Mouse (Mus musculus): Measurements from ENCODE around the gene 1700125H20Rik. TPM values are rescaled to one million over a fixed set of nuclear protein-coding genes. Genes with fewer than 3 reads are reported as not detected.

Gene 1700125H20Rik
- polyA plus RNA-seq, 2 experiments: 0.16 to 0.77 TPM

GRCm38 (mm10) chr11:85182617-85183283, 12.5 kb downstream of the 1700125H20Rik start:
- Histone ChIP-seq H3K27me3 (ENCODE audit: control insufficient read depth, insufficient read depth, low read length) (no peaks in the 10 kb centered on the region), H3K36me3 (ENCODE audit: control insufficient read depth, insufficient read depth, low read length) (no peaks in the 10 kb centered on the region), H3K9me3 (ENCODE audit: control insufficient read depth, low read length) (no peaks in the 10 kb centered on the region), H3K9ac (ENCODE audit: low read depth, low read length, severe bottlenecking) (peak overlapping the region; percentile 51), H3K27ac (replicated peaks; ENCODE audit: low read depth, low read length) (no peak overlapping the region), H3K4me3 (replicated peaks; ENCODE audit: low read length) (peak overlapping the region; percentile 33), H3K4me2 (replicated peaks; ENCODE audit: low read depth, low read length, severe bottlenecking) (peak overlapping the region; percentile 62), H3K4me1 (ENCODE audit: control insufficient read depth, insufficient read depth, low read length) (no peaks in the 10 kb centered on the region)
- peak; percentile 84 for DNase-seq (ENCODE audit: low spot score)
- TF ChIP-seq POLR2A (IDR thresholded peaks at IDR 0.05; ENCODE audit: borderline replicate concordance, extremely low read depth, insufficient read depth, insufficient read length): no peak
- 5% methylated on average over 20 of the region's 20 CpGs for WGBS
- peak; percentile 89 for ATAC-seq (ENCODE audit: low FRiP score, low read depth)

GRCm38 (mm10) chr11:85183284-85183779, 13.1 kb downstream of the 1700125H20Rik start:
- H3K9ac ChIP-seq (ENCODE audit: low read depth, low read length, severe bottlenecking): peak overlapping the region; percentile 51
- TF ChIP-seq POLR2A (IDR thresholded peaks at IDR 0.05; ENCODE audit: borderline replicate concordance, extremely low read depth, insufficient read depth, insufficient read length): no peak
- ATAC-seq (ENCODE audit: low FRiP score, low read depth): no peak
- no peak overlapping the region for H3K27ac ChIP-seq (replicated peaks; ENCODE audit: low read depth, low read length)
- no peaks in the 10 kb centered on the region for H3K27me3 ChIP-seq (ENCODE audit: control insufficient read depth, insufficient read depth, low read length)
- no peaks in the 10 kb centered on the region for H3K4me1 ChIP-seq (ENCODE audit: control insufficient read depth, insufficient read depth, low read length)
- 21% methylated on average over 13 of the region's 13 CpGs for WGBS
- peak overlapping the region; percentile 33 for H3K4me3 ChIP-seq (replicated peaks; ENCODE audit: low read length)
- DNase-seq (ENCODE audit: low spot score): no peak
- no peaks in the 10 kb centered on the region for H3K9me3 ChIP-seq (ENCODE audit: control insufficient read depth, low read length)
- H3K36me3 ChIP-seq (ENCODE audit: control insufficient read depth, insufficient read depth, low read length): peaks cover 3% of the 10 kb centered on the region
- peak overlapping the region; percentile 62 for H3K4me2 ChIP-seq (replicated peaks; ENCODE audit: low read depth, low read length, severe bottlenecking)

- peaks cover 10% of the 10 kb centered on the region for H3K36me3 ChIP-seq (ENCODE audit: control insufficient read depth, insufficient read depth, low read length)
- no peak for TF ChIP-seq POLR2A (IDR thresholded peaks at IDR 0.05; ENCODE audit: borderline replicate concordance, extremely low read depth, insufficient read depth, insufficient read length)
- H3K27ac ChIP-seq (replicated peaks; ENCODE audit: low read depth, low read length): no peak overlapping the region
- ATAC-seq (ENCODE audit: low FRiP score, low read depth): no peak
- no peak overlapping the region for H3K4me2 ChIP-seq (replicated peaks; ENCODE audit: low read depth, low read length, severe bottlenecking)
- WGBS: 73% methylated on average over 5 of the region's 5 CpGs
- H3K27me3 ChIP-seq (ENCODE audit: control insufficient read depth, insufficient read depth, low read length): no peaks in the 10 kb centered on the region
- no peak overlapping the region for H3K9ac ChIP-seq (ENCODE audit: low read depth, low read length, severe bottlenecking)
- H3K4me3 ChIP-seq (replicated peaks; ENCODE audit: low read length): no peak overlapping the region
- no peaks in the 10 kb centered on the region for H3K9me3 ChIP-seq (ENCODE audit: control insufficient read depth, low read length)
- no peak for DNase-seq (ENCODE audit: low spot score)
- no peaks in the 10 kb centered on the region for H3K4me1 ChIP-seq (ENCODE audit: control insufficient read depth, insufficient read depth, low read length)
These were observed 13.9 kb downstream of the 1700125H20Rik start for GRCm38 (mm10) chr11:85184082-85184481.

GRCm38 (mm10) chr11:85184839-85185238, 14.6 kb downstream of the 1700125H20Rik start:
- Histone ChIP-seq H3K27me3 (ENCODE audit: control insufficient read depth, insufficient read depth, low read length) (no peaks in the 10 kb centered on the region), H3K9me3 (ENCODE audit: control insufficient read depth, low read length) (no peaks in the 10 kb centered on the region), H3K36me3 (ENCODE audit: control insufficient read depth, insufficient read depth, low read length) (peaks cover 18% of the 10 kb centered on the region), H3K4me1 (ENCODE audit: control insufficient read depth, insufficient read depth, low read length) (no peaks in the 10 kb centered on the region), H3K9ac (ENCODE audit: low read depth, low read length, severe bottlenecking) (no peak overlapping the region), H3K4me2 (replicated peaks; ENCODE audit: low read depth, low read length, severe bottlenecking) (no peak overlapping the region), H3K27ac (replicated peaks; ENCODE audit: low read depth, low read length) (no peak overlapping the region), H3K4me3 (replicated peaks; ENCODE audit: low read length) (no peak overlapping the region)
- ATAC-seq (ENCODE audit: low FRiP score, low read depth) (no peak), DNase-seq (ENCODE audit: low spot score) (no peak)
- WGBS: 88% methylated on average over 6 of the region's 6 CpGs
- no peak for TF ChIP-seq POLR2A (IDR thresholded peaks at IDR 0.05; ENCODE audit: borderline replicate concordance, extremely low read depth, insufficient read depth, insufficient read length)

- Histone ChIP-seq H3K27ac (replicated peaks; ENCODE audit: low read depth, low read length) (no peak overlapping the region), H3K9me3 (ENCODE audit: control insufficient read depth, low read length) (no peaks in the 10 kb centered on the region), H3K9ac (ENCODE audit: low read depth, low read length, severe bottlenecking) (no peak overlapping the region), H3K4me3 (replicated peaks; ENCODE audit: low read length) (no peak overlapping the region), H3K4me2 (replicated peaks; ENCODE audit: low read depth, low read length, severe bottlenecking) (no peak overlapping the region), H3K4me1 (ENCODE audit: control insufficient read depth, insufficient read depth, low read length) (no peaks in the 10 kb centered on the region), H3K36me3 (ENCODE audit: control insufficient read depth, insufficient read depth, low read length) (peaks cover 53% of the 10 kb centered on the region), H3K27me3 (ENCODE audit: control insufficient read depth, insufficient read depth, low read length) (no peaks in the 10 kb centered on the region)
- DNase-seq (ENCODE audit: low spot score) (no peak), ATAC-seq (ENCODE audit: low FRiP score, low read depth) (no peak)
- TF ChIP-seq POLR2A (IDR thresholded peaks at IDR 0.05; ENCODE audit: borderline replicate concordance, extremely low read depth, insufficient read depth, insufficient read length): no peak
- 95% methylated on average over 4 of the region's 4 CpGs for WGBS
These were observed 18.9 kb downstream of the 1700125H20Rik start for GRCm38 (mm10) chr11:85189110-85189509.
